Mouse (Mus musculus): ENCODE results near the gene Asl. TPM values are rescaled to one million over a fixed set of nuclear protein-coding genes. Genes with fewer than 3 reads are reported as not detected.
"Not testable (repeated sequence)": the region's sequence is repeated elsewhere in the genome, so short reads cannot be mapped to it uniquely, and the experiment has no call there.

Asl gene
- total RNA-seq, 2 experiments from 2014 or later, result 4.8 to 6.3 TPM

GRCm38 (mm10) chr5:130047013-130047412, 18.0 kb upstream of the Asl start:
- intact Hi-C loops (cut with DNase I), result no loop called here

DNA sequence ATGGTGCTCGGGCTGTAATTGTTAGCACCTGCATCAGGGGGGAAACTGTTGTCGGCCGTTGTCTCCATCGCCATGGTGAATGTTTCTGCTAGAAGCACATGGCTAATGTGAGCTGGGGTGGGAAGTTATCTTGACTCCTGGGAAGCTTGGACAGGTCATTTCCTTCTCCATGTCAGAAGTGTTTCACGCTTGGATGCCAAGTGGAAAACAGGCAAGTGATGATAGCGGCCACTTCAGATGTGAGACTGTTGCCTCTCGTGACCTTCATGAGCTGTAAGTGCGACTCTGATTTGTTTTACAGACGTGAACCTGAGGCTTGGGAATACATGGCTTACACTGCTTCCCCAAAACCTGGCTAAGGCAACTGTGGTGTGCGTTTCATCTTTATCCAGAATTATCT, 17.5 kb upstream of the Asl start:
- DNase-seq (ENCODE audit: low spot score), result no peak
- intact Hi-C loops (cut with DNase I), result no loop called here

More at GRCm38 (mm10) chr5:130047013-130047412, 18.0 kb upstream of the Asl start:
- no peak for DNase-seq (ENCODE audit: low spot score)

- intact Hi-C loops (cut with DNase I), result no loop called here
- no peak for DNase-seq (ENCODE audit: low spot score)
These were observed 17.1 kb upstream of the Asl start for GRCm38 (mm10) chr5:130046100-130046499.

DNA sequence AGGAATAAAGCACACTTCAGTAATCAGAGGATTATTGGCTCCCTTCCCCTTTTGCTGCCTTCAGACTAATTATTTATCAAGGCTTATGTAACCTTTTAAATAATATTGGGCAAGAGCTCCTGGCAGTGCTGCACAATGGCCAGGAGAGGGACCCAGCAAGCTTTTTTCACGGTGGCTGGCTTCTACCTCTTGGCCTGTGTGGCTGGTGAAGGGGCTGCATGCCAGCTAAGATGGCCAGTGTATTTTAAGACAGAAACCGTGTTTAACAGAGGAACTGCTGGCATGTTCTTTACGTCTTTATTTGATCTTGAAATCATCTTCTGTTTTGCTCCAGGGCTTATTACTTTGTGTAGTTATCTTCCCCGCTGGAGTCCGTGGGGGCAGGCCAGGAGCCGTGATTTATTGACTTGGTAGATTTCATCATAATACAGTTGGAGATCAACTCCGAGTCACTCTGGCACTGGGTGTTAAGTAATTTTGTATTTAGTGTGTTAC, 15.2 kb upstream of the Asl start:
- DNase-seq (ENCODE audit: low spot score), result peak; percentile 56
- intact Hi-C loops (cut with DNase I), result no loop called here

DNA sequence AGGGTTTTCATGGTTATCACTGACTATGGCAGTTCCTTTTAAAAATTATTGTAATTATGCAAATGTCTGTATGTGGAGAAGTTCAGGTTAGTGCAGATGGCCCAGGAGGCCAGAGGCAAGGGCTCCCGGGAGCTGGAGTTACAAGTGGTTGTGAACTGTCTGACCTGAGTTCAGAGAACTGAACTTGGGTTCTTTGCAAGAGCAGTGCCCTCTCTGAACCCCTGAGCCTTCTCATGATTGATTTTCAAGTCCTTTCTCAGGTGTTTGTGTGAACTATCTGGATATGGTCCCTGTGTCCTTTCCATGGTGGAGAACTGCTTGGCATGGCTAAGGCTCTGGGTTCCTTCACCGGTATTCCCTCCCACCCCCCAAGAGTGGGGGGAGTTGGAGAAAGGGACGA, 14.7 kb upstream of the Asl start:
- intact Hi-C loops (cut with DNase I), result no loop called here
- no peak for DNase-seq (ENCODE audit: low spot score)

GRCm38 (mm10) chr5:130041262-130041661, 12.2 kb upstream of the Asl start:
- intact Hi-C loops (cut with DNase I), result no loop called here

DNA sequence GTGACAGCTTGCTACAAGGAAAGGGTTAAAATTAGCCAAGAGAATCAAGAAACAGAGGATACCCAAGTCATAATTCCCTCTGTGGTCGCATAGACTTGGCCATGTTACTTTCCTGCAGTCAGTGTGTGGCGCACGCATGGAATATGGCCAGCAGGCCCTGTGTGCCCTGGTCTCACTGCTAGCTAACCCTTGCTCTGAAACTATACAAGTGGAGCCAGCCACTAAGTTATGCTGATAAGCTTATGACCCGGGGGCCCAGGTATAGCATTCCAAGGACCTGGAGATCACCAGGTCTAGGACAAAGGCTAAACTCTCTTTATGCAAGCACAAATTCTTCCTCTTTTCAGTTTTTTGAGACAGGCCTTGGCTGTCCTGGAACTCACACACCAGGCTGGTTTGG, 11.8 kb upstream of the Asl start:
- intact Hi-C loops (cut with DNase I), result no loop called here
- DNase-seq (ENCODE audit: low spot score), result no peak

More at GRCm38 (mm10) chr5:130041262-130041661, 12.2 kb upstream of the Asl start:
- DNase-seq (ENCODE audit: low spot score), result no peak

- intact Hi-C loops (cut with DNase I), result no loop called here
- peak; percentile 59 for DNase-seq (ENCODE audit: low spot score)
These were observed 8.9 kb upstream of the Asl start for GRCm38 (mm10) chr5:130037752-130038455.

DNA sequence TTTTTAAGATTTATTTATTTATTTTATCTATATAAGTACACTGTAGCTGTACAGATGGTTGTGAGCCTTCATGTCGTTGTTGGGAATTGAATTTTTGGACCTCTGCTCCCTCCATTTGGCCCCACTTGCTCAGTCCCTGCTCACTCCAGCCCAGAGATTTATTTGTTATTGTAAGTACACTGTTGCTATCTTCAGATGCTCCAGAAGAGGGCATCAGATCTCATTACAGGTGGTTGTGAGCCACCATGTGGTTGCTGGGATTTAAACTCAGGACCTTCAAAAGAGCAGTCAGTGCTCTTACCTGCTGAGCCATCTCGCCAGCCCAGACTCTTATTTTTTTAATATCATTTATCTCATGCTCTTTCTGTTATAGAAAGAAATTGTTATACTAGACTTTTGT, 7.3 kb upstream of the Asl start:
- intact Hi-C loops (cut with DNase I); DNase-seq (ENCODE audit: low spot score): not testable (repeated sequence)

GRCm38 (mm10) chr5:130033869-130034268, 4.8 kb upstream of the Asl start:
- no peak for DNase-seq (ENCODE audit: low spot score)
- intact Hi-C loops (cut with DNase I), result no loop called here

DNA sequence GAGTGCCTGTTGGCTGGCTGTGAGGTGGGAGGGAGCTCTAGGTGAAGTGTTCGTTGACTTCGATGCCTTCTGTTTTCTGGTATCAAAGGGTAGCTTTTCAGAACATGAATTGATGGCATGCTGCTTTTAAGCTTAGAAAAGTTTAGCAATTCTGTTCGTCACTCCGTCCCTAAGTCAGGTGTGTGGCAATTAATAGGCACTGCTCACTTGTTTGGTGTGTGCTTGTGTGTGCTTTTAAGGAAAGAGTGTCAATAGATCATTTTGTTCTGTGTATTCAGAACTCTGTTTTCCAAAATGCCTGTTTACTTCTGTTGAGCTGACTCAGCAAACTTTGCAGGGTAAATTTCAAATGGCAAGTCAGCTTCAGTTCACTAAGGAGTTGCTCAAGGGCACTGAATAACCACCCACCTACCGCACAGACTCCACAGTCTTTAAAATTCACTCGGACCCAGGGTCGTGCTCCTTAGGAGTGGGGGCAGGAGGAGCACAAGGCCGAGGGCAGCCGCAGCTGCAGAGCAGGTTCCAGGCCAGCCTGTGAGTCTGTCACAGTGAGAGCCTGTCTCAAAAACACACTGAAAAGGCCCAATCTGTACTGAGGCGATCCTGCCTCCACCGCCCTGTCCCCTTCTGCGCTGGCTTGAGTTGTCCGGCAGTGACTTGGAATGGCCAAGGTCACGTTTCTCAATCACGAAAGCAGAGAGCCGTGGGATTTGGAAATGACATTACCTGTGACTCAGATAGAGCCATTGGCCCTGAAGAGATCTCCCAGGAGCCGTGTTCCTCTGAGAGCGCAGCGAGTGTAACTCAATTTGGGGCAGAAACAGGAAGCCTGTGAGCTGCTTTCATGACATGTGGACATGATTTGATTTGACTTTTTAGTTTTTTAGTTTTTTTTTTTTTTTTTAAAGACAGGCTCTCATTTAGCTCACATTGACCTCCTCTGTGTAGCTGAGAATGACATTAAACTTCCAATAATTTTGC, 2.7 kb upstream of the Asl start:
- DNase-seq (ENCODE audit: low spot score), result no peak
- intact Hi-C loops (cut with DNase I), result no loop called here

- no peak for DNase-seq (ENCODE audit: low spot score)
- intact Hi-C loops (cut with DNase I), result no loop called here
These were observed 1.4 kb downstream of the Asl start for GRCm38 (mm10) chr5:130027696-130028095.

DNA sequence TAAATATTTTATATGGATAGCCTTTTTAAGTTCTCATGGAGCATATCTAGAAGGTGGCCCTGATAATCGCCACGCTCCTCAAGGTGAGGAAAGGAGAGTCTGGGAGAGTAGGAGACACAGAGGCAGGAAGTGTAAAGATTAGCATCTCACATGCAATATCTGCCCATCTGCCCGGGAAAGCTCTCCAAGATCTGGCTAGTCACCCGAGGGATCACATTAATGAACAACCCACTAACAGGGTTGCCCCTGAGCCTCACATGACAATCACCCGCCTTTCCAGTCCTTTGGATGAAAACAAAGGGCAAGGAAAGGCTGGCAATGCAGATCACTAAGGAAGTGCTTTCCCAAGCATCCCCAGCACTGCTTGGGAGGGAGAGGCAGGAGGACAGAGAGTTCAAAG, 1.9 kb downstream of the Asl start:
- intact Hi-C loops (cut with DNase I), result no loop called here
- no peak for DNase-seq (ENCODE audit: low spot score)

GRCm38 (mm10) chr5:130023767-130024539, 5.1 kb downstream of the Asl start:
- DNase-seq (ENCODE audit: low spot score), result peak; percentile 83
- intact Hi-C loops (cut with DNase I), result loop anchor here (2.0 to 5.0 kb wide), 2 partner anchors 19 to 118 kb away; partner anchors contain the start of gene Kctd7

GRCm38 (mm10) chr5:130023067-130023766, 5.8 kb downstream of the Asl start:
- intact Hi-C loops (cut with DNase I), result loop anchor here (2.0 to 5.0 kb wide), 2 partner anchors 18 to 119 kb away; partner anchors contain the start of gene Kctd7
- DNase-seq (ENCODE audit: low spot score), result no peak

- no peak for DNase-seq (ENCODE audit: low spot score)
- intact Hi-C loops (cut with DNase I), result loop anchor here (2.0 to 5.0 kb wide), 2 partner anchors 18 to 120 kb away; partner anchors contain the start of gene Kctd7
These were observed 6.7 kb downstream of the Asl start for GRCm38 (mm10) chr5:130022366-130022765.

DNA sequence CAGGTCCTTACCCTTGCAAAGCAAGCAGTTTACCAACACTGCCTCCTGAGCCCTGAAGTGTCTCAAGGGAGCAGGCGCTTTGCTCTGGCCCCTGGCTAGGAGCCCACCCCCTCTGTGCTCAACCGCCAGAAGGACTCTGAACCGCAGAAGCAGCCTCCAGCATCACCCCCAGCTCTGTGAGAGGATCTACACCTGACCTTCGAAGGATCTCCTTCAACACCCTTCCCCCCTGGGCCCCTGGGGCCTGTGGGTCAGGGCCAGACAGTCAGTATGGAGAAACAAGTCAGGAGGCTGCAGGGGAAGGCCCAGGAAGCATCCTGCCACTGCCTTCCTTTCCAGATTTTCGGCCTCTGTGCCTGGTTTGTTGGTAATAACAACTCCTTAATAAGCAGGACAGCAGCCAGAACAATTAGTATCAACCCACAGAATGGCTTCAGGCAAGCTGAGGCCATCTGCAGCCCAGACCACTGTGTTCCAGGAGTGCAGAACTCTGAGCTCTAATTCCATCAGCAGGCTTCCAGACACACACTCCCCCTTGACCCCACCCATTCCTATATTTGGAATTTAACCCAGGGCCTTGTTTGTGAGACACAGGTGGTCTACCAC, 7.6 kb downstream of the Asl start:
- no peak for DNase-seq (ENCODE audit: low spot score)
- intact Hi-C loops (cut with DNase I), result loop anchor here (5.0 kb wide), 1 partner anchor 121 kb away; the partner anchor contains the start of gene Kctd7

GRCm38 (mm10) chr5:130019461-130019860, 9.6 kb downstream of the Asl start:
- DNase-seq (ENCODE audit: low spot score), result no peak
- intact Hi-C loops (cut with DNase I), result no loop called here

GRCm38 (mm10) chr5:130015104-130015503, 13.9 kb downstream of the Asl start:
- no peak for DNase-seq (ENCODE audit: low spot score)

More at GRCm38 (mm10) chr5:130015104-130015503, 13.9 kb downstream of the Asl start:
- intact Hi-C loops (cut with DNase I), result no loop called here
